Mouse (Mus musculus): ENCODE measurements around the gene Traf3.

GRCm38 (mm10) chr12:111251227-111251626 lies 85.1 kb downstream of the Traf3 start:
- TF ChIP-seq CTCF (IDR thresholded peaks at IDR 0.05; ENCODE audit: extremely low read depth, insufficient read depth, insufficient read length, insufficient replicate concordance) (no peak), POLR2A (IDR thresholded peaks at IDR 0.05; ENCODE audit: low read depth, low read length) (no peak)

Measured in spleen, adult 2 months (tissue).